Mouse (Mus musculus): ENCODE results near the gene Psmd9.

Gene Psmd9

DNA sequence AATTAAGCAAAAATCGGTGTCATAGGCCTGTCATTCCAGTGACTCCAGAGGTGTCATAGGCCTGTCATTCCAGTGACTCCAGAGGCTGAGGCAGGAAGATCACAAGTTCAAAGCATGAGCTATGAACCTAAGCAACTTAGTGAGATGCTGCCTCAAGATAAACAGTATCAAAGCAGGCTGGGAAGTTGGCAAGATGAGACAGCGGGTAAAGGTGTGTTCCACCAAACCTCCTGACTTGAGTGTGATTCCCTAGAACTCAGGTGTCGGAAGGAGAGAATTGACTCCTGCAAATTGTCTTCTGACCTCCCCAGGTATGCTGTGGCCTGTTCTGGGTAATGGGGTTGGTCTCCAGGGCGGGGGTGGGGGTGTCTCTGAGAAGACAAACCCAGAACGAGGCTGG, at the start of gene Psmd9:
Psmd9 (plus strand) TSS at position 130 of the 400 bp plus-strand sequence.
- in situ Hi-C loops (cut with MboI, MseI): no loop called here

- in situ Hi-C loops (cut with MboI, MseI): no loop called here
These were observed 48.5 kb upstream of the Psmd9 start for GRCm38 (mm10) chr5:123120624-123121215.

DNA sequence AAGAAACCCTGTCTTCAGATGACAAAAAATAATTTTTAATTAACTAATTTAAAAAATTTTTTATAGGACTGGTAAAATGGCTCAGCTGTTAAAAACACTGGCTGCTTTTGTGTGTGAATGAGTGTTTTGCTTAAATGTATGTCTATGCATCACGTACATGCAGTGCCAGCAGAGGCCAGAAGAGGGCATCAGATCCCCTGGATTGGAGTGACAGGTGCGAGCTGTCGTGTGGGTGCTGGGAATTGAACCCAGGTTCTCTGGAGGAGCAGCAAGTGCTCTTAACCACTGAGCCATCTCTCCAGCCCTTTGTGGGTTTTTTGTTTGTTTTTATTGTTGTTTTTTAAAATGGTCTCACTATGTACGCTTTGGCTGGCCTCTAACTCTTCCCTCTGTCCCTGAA, 47.0 kb upstream of the Psmd9 start:
- in situ Hi-C loops (cut with MboI, MseI): no loop called here

DNA sequence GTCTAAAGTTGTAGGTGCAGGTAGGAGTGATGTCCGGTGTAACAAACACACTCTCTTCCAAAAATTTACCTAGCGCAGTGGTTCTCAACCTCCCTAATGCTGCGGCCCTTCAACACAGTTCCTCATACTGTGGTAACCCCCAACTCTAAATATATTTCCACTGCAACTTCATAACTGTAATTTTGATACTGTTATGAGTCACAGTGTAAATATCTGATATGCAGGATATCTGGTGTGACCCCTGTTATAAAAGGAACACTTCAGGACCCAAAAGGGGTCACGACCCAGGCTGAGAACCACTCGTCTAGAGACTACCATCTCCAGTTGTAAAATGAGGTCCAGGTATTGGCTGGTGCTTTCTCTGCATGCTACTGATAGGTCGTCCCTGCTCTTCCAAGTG, 44.1 kb upstream of the Psmd9 start:
- in situ Hi-C loops (cut with MboI, MseI): loop anchor here (25.0 kb wide), 3 partner anchors 988 to 1738 kb away; partner anchors contain the start of genes Ccdc63, Kmt5a, Naa25 and Sbno1

DNA sequence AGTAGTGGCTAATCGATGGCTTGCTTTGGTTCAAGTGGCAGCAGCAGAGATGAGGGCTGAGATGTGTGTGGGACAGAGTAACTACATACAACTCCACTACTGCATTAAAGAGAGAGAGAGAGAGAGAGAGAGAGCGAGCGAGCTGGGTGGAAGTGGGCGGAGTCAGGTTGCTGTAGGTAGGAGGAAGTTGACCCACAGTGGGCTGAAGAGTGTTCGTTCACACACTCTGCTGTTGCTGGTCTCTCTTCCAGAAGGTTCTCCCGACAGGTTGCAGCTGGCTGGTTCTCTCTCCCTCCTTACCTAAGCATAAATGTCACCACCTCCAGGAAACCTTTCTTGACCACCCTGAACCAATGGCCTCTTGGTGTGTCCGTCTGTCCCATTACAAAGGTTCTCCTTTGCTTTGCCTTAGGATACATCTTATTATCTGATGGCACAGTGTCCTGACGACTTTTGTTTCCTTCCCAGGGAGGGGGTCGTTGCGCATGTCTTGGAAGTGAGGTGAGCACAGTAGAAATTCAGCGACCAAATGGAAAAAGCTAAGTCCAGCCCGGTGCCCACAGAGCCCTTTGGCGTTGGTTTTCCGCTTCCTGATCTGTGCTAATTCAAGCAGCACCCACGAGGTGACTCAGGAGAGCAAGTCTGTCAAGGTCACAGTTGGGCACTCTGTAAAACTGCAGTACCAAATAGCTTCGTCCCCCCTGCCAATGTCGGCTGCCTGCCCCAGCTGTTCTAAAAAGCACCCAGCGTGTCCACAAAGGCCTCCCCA, 43.4 kb upstream of the Psmd9 start:
- in situ Hi-C loops (cut with MboI, MseI): loop anchor here (25.0 kb wide), 3 partner anchors 989 to 1739 kb away; partner anchors contain the start of genes Ccdc63, Kmt5a, Naa25 and Sbno1

DNA sequence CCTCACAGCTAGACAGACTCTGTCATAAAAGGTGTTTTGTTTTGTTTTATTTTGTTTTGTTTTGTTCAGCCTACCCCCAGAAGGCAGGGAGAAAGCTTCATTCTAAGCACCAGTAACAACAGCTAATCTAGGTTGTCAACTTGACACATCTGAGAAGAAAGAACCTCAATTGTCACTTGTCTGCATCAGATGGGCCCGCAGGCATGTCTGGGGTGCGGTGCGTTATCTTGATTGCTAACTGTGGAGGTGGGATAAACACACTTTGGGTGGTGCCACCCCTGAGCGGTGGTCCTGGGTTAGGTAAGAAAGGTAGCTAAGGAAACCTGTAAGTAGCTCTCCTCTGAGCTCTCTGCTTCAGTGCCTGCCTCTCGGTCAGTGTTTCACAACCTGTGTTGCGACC, 42.2 kb upstream of the Psmd9 start:
- in situ Hi-C loops (cut with MboI, MseI): loop anchor here (25.0 kb wide), 3 partner anchors 990 to 1740 kb away; partner anchors contain the start of genes Ccdc63, Kmt5a, Naa25 and Sbno1

DNA sequence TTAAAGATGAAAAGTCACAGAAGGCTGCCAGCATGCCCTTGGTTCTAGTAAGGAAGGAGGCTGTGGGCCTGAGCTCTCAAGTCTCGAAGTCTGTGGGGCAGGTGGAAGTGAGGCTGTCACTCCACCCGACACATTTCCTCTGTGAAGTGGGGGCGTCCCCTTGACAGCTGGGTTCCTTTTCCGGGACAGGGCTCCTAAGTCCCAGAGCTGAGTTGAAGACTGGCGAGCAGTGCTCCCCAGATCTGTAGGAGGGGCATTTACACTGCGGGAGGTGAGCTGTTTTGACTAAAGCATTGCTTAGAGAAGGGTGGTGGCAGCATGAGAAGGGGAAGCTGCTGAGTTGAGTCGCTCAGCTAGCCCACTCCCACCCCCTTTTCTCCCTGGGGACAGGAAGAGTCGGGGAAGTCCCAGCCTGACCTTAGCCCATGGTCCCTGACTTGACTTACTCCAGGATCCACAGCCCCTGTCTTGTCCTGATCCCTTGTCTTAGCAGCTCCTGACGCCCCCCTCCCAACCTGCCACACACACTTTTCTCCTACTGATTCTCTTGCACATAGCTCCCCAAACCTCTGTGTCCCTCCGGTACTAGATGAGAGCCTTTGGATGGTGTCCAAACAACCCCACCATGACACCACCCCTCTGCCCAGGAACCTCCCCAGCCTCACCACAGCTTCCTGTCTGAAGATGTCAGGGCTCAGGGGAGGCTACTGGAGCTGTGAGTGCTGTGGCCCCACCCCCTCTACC, 40.6 kb upstream of the Psmd9 start:
- in situ Hi-C loops (cut with MboI, MseI): loop anchor here (25.0 kb wide), 3 partner anchors 991 to 1741 kb away; partner anchors contain the start of genes Ccdc63, Kmt5a, Naa25 and Sbno1

DNA sequence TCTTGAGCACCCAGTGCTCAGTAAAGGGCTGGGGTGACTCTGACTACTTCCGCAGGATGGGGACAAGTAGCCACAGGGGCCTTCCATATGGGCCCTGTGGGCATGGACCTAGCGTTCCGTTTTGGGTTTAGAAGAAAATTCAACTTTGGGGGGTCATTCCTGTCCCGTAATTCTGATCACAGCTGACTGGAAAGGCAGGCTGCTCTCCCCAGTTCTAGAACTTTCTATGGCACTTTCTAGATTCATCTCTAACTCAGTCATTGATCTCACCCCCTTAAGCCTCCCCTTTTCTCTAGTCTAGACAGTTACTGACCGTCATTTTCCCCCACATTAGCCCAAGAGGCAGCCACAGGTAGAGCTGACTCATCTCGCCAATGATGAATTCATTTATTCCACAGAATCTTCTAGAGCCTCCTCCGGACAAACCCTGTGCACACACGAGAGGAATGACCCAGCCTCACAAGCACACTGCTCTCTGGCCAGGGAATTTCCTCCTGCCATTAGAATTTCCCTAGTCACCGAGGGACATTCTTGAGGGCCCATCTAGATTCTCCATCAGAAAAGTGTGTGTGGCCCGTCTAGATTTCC, 39.9 kb upstream of the Psmd9 start:
- in situ Hi-C loops (cut with MboI, MseI): loop anchor here (25.0 kb wide), 3 partner anchors 992 to 1742 kb away; partner anchors contain the start of genes Ccdc63, Kmt5a, Naa25 and Sbno1

DNA sequence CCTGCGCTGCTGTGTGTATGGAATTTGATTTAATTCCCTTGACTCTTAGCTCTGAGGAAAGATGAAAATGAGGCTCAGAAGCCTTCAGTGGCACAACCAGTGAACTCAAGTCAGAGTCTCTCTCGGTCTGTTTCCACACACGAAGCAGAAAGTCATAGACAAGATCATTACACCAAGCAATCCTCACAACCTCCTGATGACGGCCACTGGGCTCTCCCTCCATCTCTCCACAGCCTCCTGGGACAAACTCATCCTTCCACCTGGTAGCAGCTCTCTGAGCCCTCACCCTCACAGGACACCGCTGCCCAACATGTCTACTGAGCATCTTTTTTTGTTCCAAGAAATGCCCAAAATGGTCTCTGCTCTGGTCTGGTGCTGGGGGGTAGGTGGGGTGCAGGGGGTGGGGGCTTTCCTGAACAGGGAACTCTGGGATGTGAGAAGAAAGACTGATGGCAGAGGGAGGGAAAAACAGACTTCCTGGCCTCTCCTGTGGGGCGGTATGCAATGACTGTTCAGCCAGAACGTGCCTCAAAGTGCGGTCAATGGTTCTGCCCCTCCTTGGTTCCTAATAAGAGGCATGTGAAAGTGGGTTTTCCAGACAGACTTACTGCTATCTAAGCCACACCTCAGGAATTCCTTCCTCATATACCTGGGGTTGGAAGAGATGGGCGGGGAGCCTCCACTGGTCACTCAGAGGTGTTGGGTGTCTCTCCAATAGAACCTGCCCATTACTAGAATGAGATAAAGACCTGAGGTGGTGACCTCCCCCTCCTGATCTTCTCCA, 39.0 kb upstream of the Psmd9 start:
- in situ Hi-C loops (cut with MboI, MseI): loop anchor here (10.0 to 25.0 kb wide), 4 partner anchors 993 to 1743 kb away; partner anchors contain the start of genes Ccdc63, Kmt5a, Naa25 and Rilpl1

DNA sequence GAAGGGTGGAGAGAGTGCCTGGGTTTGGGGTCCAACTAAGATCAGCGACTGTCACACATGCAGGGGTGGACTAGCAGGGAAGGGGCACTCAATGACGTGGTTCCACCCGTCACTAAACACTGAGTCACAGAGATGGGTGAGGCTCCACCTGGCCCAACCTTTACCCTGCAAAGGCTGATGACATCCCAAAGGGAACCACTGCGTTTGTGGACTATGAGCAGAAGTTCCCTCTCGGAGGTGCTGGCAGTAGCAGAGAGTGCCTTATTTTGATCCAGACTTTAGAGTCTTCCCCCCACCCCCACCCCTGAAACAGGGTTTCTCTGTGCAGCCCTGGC, 38.4 kb upstream of the Psmd9 start:
- in situ Hi-C loops (cut with MboI, MseI): loop anchor here (10.0 to 25.0 kb wide), 4 partner anchors 993 to 1743 kb away; partner anchors contain the start of genes Ccdc63, Kmt5a, Naa25 and Rilpl1

GRCm38 (mm10) chr5:123132308-123133071, 36.7 kb upstream of the Psmd9 start, which contains the start of gene Rhof:
TSS of gene Rhof (minus strand) at chr5:123132692.
- in situ Hi-C loops (cut with MboI, MseI): loop anchor here (10.0 to 25.0 kb wide), 4 partner anchors 995 to 1745 kb away; partner anchors contain the start of genes Ccdc63, Kmt5a, Naa25 and Rilpl1

GRCm38 (mm10) chr5:123133083-123133783, 36.0 kb upstream of the Psmd9 start:
- in situ Hi-C loops (cut with MboI, MseI): loop anchor here (10.0 to 25.0 kb wide), 4 partner anchors 996 to 1746 kb away; partner anchors contain the start of genes Ccdc63, Kmt5a, Naa25 and Rilpl1

DNA sequence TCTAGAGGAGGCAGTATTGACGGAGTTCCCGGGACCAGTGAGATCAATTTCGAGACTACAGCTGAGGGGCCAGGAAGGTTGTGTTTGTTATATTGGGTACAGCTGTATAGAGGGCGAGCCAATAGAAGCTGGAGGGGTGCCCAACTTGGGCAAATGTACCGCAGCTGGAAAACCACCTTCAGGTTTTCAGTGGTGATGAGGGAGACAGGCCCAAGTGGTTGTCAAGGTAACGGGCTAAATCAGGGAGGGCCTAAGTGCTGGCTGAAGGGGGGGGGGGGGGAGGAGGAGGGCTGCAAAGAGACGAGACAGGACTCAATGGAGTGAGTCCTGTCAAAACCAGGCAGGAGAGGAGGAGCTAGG, 35.4 kb upstream of the Psmd9 start:
- in situ Hi-C loops (cut with MboI, MseI): loop anchor here (10.0 to 25.0 kb wide), 4 partner anchors 996 to 1746 kb away; partner anchors contain the start of genes Ccdc63, Kmt5a, Naa25 and Rilpl1

- in situ Hi-C loops (cut with MboI, MseI): loop anchor here (10.0 to 25.0 kb wide), 4 partner anchors 997 to 1747 kb away; partner anchors contain the start of genes Ccdc63, Kmt5a, Naa25 and Rilpl1
These were observed 34.9 kb upstream of the Psmd9 start for GRCm38 (mm10) chr5:123134186-123134874.

DNA sequence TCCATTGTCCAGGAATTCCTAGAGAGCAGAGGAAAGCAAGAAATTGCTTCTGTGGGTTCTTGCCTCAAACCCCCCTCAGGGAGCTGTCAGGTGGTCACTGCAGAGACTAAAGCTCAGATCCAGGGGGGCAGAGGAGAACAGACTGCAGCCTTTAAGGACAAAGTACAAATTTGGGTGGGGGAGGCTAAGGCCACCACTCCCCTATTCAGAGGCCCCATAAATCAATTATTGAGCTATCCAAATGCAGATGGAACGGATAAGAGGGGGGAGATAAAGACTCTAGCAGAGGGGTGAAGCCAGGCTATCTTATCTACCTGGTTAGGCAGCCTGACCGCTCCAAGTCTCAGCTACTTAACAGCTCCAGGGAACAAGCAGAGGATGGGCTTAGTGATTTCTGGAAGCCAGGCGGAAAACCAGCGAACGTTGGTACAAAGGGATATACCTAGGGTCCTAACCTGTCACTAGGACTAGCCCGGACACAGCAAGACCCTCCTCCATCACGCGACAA, 34.3 kb upstream of the Psmd9 start:
- in situ Hi-C loops (cut with MboI, MseI): loop anchor here (10.0 to 25.0 kb wide), 4 partner anchors 998 to 1748 kb away; partner anchors contain the start of genes Ccdc63, Kmt5a, Naa25 and Rilpl1

- in situ Hi-C loops (cut with MboI, MseI): loop anchor here (10.0 to 25.0 kb wide), 4 partner anchors 998 to 1748 kb away; partner anchors contain the start of genes Ccdc63, Kmt5a, Naa25 and Rilpl1
These were observed 33.5 kb upstream of the Psmd9 start for GRCm38 (mm10) chr5:123135471-123136360.
